ENCODE assay signal across 8 mouse cellular contexts in the genomic region with DNA sequence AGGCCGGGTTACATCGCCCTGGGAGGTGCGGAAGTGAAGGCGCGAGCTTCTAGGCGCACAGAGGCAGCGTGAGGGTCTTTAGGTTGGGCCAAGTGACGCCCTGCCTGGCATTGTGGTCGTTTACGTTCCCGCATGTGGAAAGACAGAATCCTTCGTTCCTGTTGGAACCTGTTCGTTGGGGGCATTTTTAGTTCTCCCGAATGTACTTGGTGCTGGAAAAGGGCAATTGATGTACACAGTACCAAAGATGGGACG. TPM values are rescaled to one million over a fixed set of nuclear protein-coding genes. Genes with fewer than 3 reads are reported as not detected.
DNase-seq lines count a peak whose midpoint lies in the region; ATAC-seq and TF ChIP-seq lines count a peak whose summit lies in the region.

No protein-coding gene starts in this region.

- WGBS in heart, embryonic 14.5 days = 0% methylated on average over 15 of the region's 15 CpGs
- WGBS in hindbrain, embryonic 10.5 days = under 1% methylated on average over 15 of the region's 15 CpGs
- under 1% methylated on average over 15 of the region's 15 CpGs for WGBS in midbrain, embryonic 10.5 days

- no peak for TF ChIP-seq CTCF in MEL (IDR thresholded peaks at IDR 0.05 in 2 of 3, conservative IDR thresholded peaks at IDR 0.05 in 1 of 3; ENCODE audit: control insufficient read depth in 1 of 3, insufficient read depth in 1 of 3, low read depth in 2 of 3, low read length in 3 of 3, poor library complexity in 1 of 3, severe bottlenecking in 1 of 3)

- H3K36me3 ChIP-seq in heart, embryonic 14.5 days (ENCODE audit: control insufficient read depth, insufficient read depth, low read length) = peaks cover 5% of the 10 kb centered on the region
- H3K36me3 ChIP-seq in MEL (ENCODE audit: control insufficient read depth in 1 of 2, insufficient read depth in 2 of 2, low read length in 2 of 2) = peaks cover 3 to 44% of the 10 kb centered on the region in 2 experiments
- peaks cover 29% of the 10 kb centered on the region for H3K36me3 ChIP-seq in hindbrain, embryonic 10.5 days
- H3K36me3 ChIP-seq in midbrain, embryonic 10.5 days = peaks cover 35% of the 10 kb centered on the region

- TF ChIP-seq POLR2A in MEL (IDR thresholded peaks at IDR 0.05; ENCODE audit: control insufficient read depth in 1 of 2, insufficient read depth in 1 of 2, low read depth in 1 of 2, low read length in 2 of 2, poor library complexity in 1 of 2) = no peak

- H3K4me1 ChIP-seq in heart, embryonic 14.5 days (ENCODE audit: control insufficient read depth in 2 of 2, insufficient read depth in 2 of 2, low read length in 2 of 2) = peaks cover 2 to 34% of the 10 kb centered on the region in 2 experiments
- peaks cover 8 to 24% of the 10 kb centered on the region in 2 experiments; a peak in 2 of 4 replicates for H3K4me1 ChIP-seq in MEL (ENCODE audit: control insufficient read depth in 1 of 2, insufficient read depth in 2 of 2, low read length in 2 of 2)
- H3K4me1 ChIP-seq in hindbrain, embryonic 10.5 days (replicated peaks) = peaks cover 55% of the 10 kb centered on the region
- peaks cover 51% of the 10 kb centered on the region for H3K4me1 ChIP-seq in midbrain, embryonic 10.5 days

- H3K4me2 ChIP-seq in heart, embryonic 14.5 days (ENCODE audit: low read length) = peak overlapping the region; percentile 72

- peak overlapping the region; percentile 80 to 91 for H3K4me3 ChIP-seq in heart, embryonic 14.5 days (ENCODE audit: control insufficient read depth in 1 of 2, insufficient read depth in 1 of 2, low read depth in 1 of 2, low read length in 2 of 2)
- H3K4me3 ChIP-seq in MEL (ENCODE audit: control insufficient read depth in 1 of 2, insufficient read depth in 1 of 2, low read depth in 2 of 2, low read length in 2 of 2) = peak overlapping the region; percentile 74 to 92
- peak overlapping the region; percentile 92 for H3K4me3 ChIP-seq in hindbrain, embryonic 10.5 days
- H3K4me3 ChIP-seq in midbrain, embryonic 10.5 days = peak overlapping the region; percentile 86

- H3K27me3 ChIP-seq in heart, embryonic 14.5 days (ENCODE audit: control insufficient read depth, insufficient read depth, low read length) = no peaks in the 10 kb centered on the region
- no peaks in the 10 kb centered on the region for H3K27me3 ChIP-seq in MEL (ENCODE audit: control insufficient read depth in 1 of 2, insufficient read depth in 2 of 2, low read length in 2 of 2)
- no peaks in the 10 kb centered on the region for H3K27me3 ChIP-seq in hindbrain, embryonic 10.5 days (ENCODE audit: insufficient read depth, poor library complexity, severe bottlenecking)
- H3K27me3 ChIP-seq in midbrain, embryonic 10.5 days (ENCODE audit: low read depth, poor library complexity, severe bottlenecking) = no peaks in the 10 kb centered on the region

- ATAC-seq in heart, embryonic 14.5 days (ENCODE audit: insufficient number of reproducible peaks, insufficient read depth, low FRiP score, low read depth) = no peak

- peak overlapping the region; percentile 74 to 94 for H3K27ac ChIP-seq in heart, embryonic 14.5 days (replicated peaks in 1 of 2; ENCODE audit: control insufficient read depth in 1 of 2, insufficient read depth in 1 of 2, low read depth in 2 of 2, low read length in 2 of 2)
- peak overlapping the region; percentile 70 for H3K27ac ChIP-seq in MEL (ENCODE audit: control insufficient read depth, low read depth, low read length)
- peak overlapping the region; percentile 97 for H3K27ac ChIP-seq in hindbrain, embryonic 10.5 days
- H3K27ac ChIP-seq in midbrain, embryonic 10.5 days (replicated peaks) = peak overlapping the region; percentile 97

- DNase-seq in heart, postnatal 14 days = no peak
- DNase-seq in MEL (ENCODE audit: low read depth, low spot score) = no peak
- DNase-seq in hindbrain, embryonic 10.5 days (ENCODE audit: low spot score) = no peak
- no peak for DNase-seq in midbrain, embryonic 10.5 days (ENCODE audit: low spot score)
- DNase-seq in urinary bladder, postnatal 36 days (ENCODE audit: low spot score in 2 of 2) = no peak
- no peak for DNase-seq in left cerebral cortex, adult 8-10 months (ENCODE audit: low spot score in 2 of 2)
- DNase-seq in cerebellum, postnatal 14 days = no peak

- H3K9ac ChIP-seq in heart, embryonic 14.5 days (ENCODE audit: low read length) = peak overlapping the region; percentile 91
- H3K9ac ChIP-seq in MEL (ENCODE audit: control insufficient read depth, low read depth, low read length, poor library complexity, severe bottlenecking) = peak overlapping the region; percentile 81

- H3K79me2 ChIP-seq in MEL (ENCODE audit: control insufficient read depth, insufficient read depth, low read length, poor library complexity) = peaks cover 60% of the 10 kb centered on the region

- no peaks in the 10 kb centered on the region for H3K9me3 ChIP-seq in heart, embryonic 14.5 days (ENCODE audit: control insufficient read depth, low read length)
- H3K9me3 ChIP-seq in MEL (replicated peaks; ENCODE audit: insufficient read depth, low read length) = no peaks in the 10 kb centered on the region
- no peaks in the 10 kb centered on the region for H3K9me3 ChIP-seq in hindbrain, embryonic 10.5 days
- no peaks in the 10 kb centered on the region for H3K9me3 ChIP-seq in midbrain, embryonic 10.5 days (replicated peaks)

- intact Hi-C loops in heart, postnatal 14 days (cut with DNase I) = loop anchor here (10.0 kb wide), 1 partner anchor 482 kb away; no protein-coding TSS in a partner anchor

- TF ChIP-seq EP300 in MEL (IDR thresholded peaks at IDR 0.05; ENCODE audit: low read depth in 1 of 2, low read length in 2 of 2) = no peak

- TF ChIP-seq RAD21 in MEL (IDR thresholded peaks at IDR 0.05; ENCODE audit: low read depth, low read length) = no peak

TF ChIP-seq in MEL, 35 proteins besides CTCF, POLR2A, EP300 and RAD21:
- TF ChIP-seq CHD1 (IDR thresholded peaks at IDR 0.05; ENCODE audit: low read depth, low read length) = 0 out of 2 replicates have a peak, but pooled peaks have one; percentile 81
- TF ChIP-seq POLR2AphosphoS2 (IDR thresholded peaks at IDR 0.05; ENCODE audit: low read length) = no peak

RNA-seq across cellular contexts. Expression of a gene that starts 0.6 kb away (rescaled TPM):
- polyA plus RNA-seq in heart, embryonic 14.5 days (2014; fragmentation: Nextera tagmentation; extraction: Ambion mirVana) = 26.0 and 28.8 TPM in 2 replicates
- total RNA-seq in heart, postnatal 14 days (2021) = 10 to 100 TPM; 14.3 to 15.5 TPM
- 29.3 and 33.6 TPM in 2 replicates for total RNA-seq in MEL (2012; rRNA removed)
- polyA plus RNA-seq in MEL (2012; ENCODE audit: insufficient read depth in 1 of 2, insufficient read length in 2 of 2, low read depth in 1 of 2, low replicate concordance in 2 of 2, missing spikeins in 1 of 2) = 10 to 100 TPM in 1 of 2 experiments, not detected in 1; 47.9 TPM
- 37.5 and 40.7 TPM in 2 replicates for polyA plus RNA-seq in hindbrain, embryonic 10.5 days (2016; fragmentation: Nextera tagmentation; extraction: Ambion mirVana)
- polyA plus RNA-seq in midbrain, embryonic 10.5 days (2016; fragmentation: Nextera tagmentation; extraction: Ambion mirVana) = 42.8 and 44.9 TPM in 2 replicates
- total RNA-seq in left cerebral cortex, adult 8-10 months (2022) = 10 to 100 TPM; 25.7 to 34.2 (median 32.3) TPM

RNA-seq across cellular contexts. Expression of a gene that starts 1.0 kb away (rescaled TPM):
- 355 and 372 TPM in 2 replicates for polyA plus RNA-seq in heart, embryonic 14.5 days (2014; fragmentation: Nextera tagmentation; extraction: Ambion mirVana)
- total RNA-seq in heart, postnatal 14 days (2021) = 100 to 1,000 TPM; 134 to 141 TPM
- total RNA-seq in MEL (2012; rRNA removed) = 660 and 731 TPM in 2 replicates
- 100 to 1,000 TPM; 222 to 660 TPM for polyA plus RNA-seq in MEL (2012; ENCODE audit: insufficient read depth in 1 of 2, insufficient read length in 2 of 2, low read depth in 1 of 2, low replicate concordance in 2 of 2, missing spikeins in 1 of 2)
- polyA plus RNA-seq in hindbrain, embryonic 10.5 days (2016; fragmentation: Nextera tagmentation; extraction: Ambion mirVana) = 641 and 745 TPM in 2 replicates
- 700 and 751 TPM in 2 replicates for polyA plus RNA-seq in midbrain, embryonic 10.5 days (2016; fragmentation: Nextera tagmentation; extraction: Ambion mirVana)
- 100 to 1,000 TPM; 206 to 234 (median 220) TPM for total RNA-seq in left cerebral cortex, adult 8-10 months (2022)

RNA-seq across cellular contexts. Expression of a gene that starts 20.5 kb away (rescaled TPM):
- polyA plus RNA-seq in heart, embryonic 14.5 days (2014; fragmentation: Nextera tagmentation; extraction: Ambion mirVana) = 30.5 and 33.5 TPM in 2 replicates
- total RNA-seq in heart, postnatal 14 days (2021) = 1 to 10 TPM; 5.1 to 6.6 TPM
- 82.5 and 102 TPM in 2 replicates for total RNA-seq in MEL (2012; rRNA removed)
- 100 to 1,000 TPM in 1 of 2 experiments, not detected in 1; 113 TPM for polyA plus RNA-seq in MEL (2012; ENCODE audit: insufficient read depth in 1 of 2, insufficient read length in 2 of 2, low read depth in 1 of 2, low replicate concordance in 2 of 2, missing spikeins in 1 of 2)
- 69.3 and 82.0 TPM in 2 replicates for polyA plus RNA-seq in hindbrain, embryonic 10.5 days (2016; fragmentation: Nextera tagmentation; extraction: Ambion mirVana)
- polyA plus RNA-seq in midbrain, embryonic 10.5 days (2016; fragmentation: Nextera tagmentation; extraction: Ambion mirVana) = 75.6 and 83.9 TPM in 2 replicates
- 10 to 100 TPM; 53.0 to 58.7 (median 54.3) TPM for total RNA-seq in left cerebral cortex, adult 8-10 months (2022)

RNA-seq across cellular contexts. Expression of a gene that starts 28.7 kb away (rescaled TPM):
- not detected in 2 replicates for polyA plus RNA-seq in heart, embryonic 14.5 days (2014; fragmentation: Nextera tagmentation; extraction: Ambion mirVana)
- not detected for total RNA-seq in heart, postnatal 14 days (2021)
- not detected in 2 replicates for total RNA-seq in MEL (2012; rRNA removed)
- not detected for polyA plus RNA-seq in MEL (2012; ENCODE audit: insufficient read depth in 1 of 2, insufficient read length in 2 of 2, low read depth in 1 of 2, low replicate concordance in 2 of 2, missing spikeins in 1 of 2)
- polyA plus RNA-seq in hindbrain, embryonic 10.5 days (2016; fragmentation: Nextera tagmentation; extraction: Ambion mirVana) = not detected in 2 replicates
- polyA plus RNA-seq in midbrain, embryonic 10.5 days (2016; fragmentation: Nextera tagmentation; extraction: Ambion mirVana) = not detected in 2 replicates
- total RNA-seq in left cerebral cortex, adult 8-10 months (2022) = not detected

RNA-seq across cellular contexts. Expression of a gene that starts 50.5 kb away (rescaled TPM):
- not detected in 2 replicates for polyA plus RNA-seq in heart, embryonic 14.5 days (2014; fragmentation: Nextera tagmentation; extraction: Ambion mirVana)
- not detected for total RNA-seq in heart, postnatal 14 days (2021)
- 0.04 TPM in 1 of 2 replicates, not detected in the other for total RNA-seq in MEL (2012; rRNA removed)
- polyA plus RNA-seq in MEL (2012; ENCODE audit: insufficient read depth in 1 of 2, insufficient read length in 2 of 2, low read depth in 1 of 2, low replicate concordance in 2 of 2, missing spikeins in 1 of 2) = under 1 TPM in 1 of 2 experiments, not detected in 1; 0.01 TPM
- 0.60 and 0.97 TPM in 2 replicates for polyA plus RNA-seq in hindbrain, embryonic 10.5 days (2016; fragmentation: Nextera tagmentation; extraction: Ambion mirVana)
- polyA plus RNA-seq in midbrain, embryonic 10.5 days (2016; fragmentation: Nextera tagmentation; extraction: Ambion mirVana) = 0.68 and 0.79 TPM in 2 replicates
- 10 to 100 TPM; 80.0 to 89.9 (median 88.0) TPM for total RNA-seq in left cerebral cortex, adult 8-10 months (2022)
